Mouse (Mus musculus) hindbrain, embryonic 16.5 days (tissue): Measurements from ENCODE around the gene Ncapd3. TPM values are rescaled to one million over a fixed set of nuclear protein-coding genes. Genes with fewer than 3 reads are reported as not detected.

ENCODE experiments used
- polyA plus RNA-seq: library from polyadenylated mRNA; unstranded; fragments of >200 nt; fragmentation: Nextera tagmentation; extraction: Ambion mirVana; gene quantifications from 2 replicates; pipeline ENCODE4 v1.2.1, GENCODE M21; 2015

Gene Ncapd3
- polyA plus RNA-seq, 1 experiment from 2014 or later: 11.6 TPM

Other genes with a start within 250 kb of the Ncapd3 start
- 2.6 and 3.5 TPM in 2 replicates for gene Glb1l2, start 223.7 kb upstream of the Ncapd3 start, polyA plus RNA-seq
- gene Glb1l3, start 169.3 kb upstream of the Ncapd3 start, polyA plus RNA-seq: not detected in 2 replicates
- gene Gm1110, start 107.1 kb upstream of the Ncapd3 start, polyA plus RNA-seq: 0.30 and 0.48 TPM in 2 replicates
- gene Acad8, start 30.6 kb upstream of the Ncapd3 start, polyA plus RNA-seq: 38.8 and 40.2 TPM in 2 replicates
- 127 and 143 TPM in 2 replicates for gene Thyn1, start 30.5 kb upstream of the Ncapd3 start, polyA plus RNA-seq
- gene Vps26b, start 110 bp upstream of the Ncapd3 start, polyA plus RNA-seq: 79.7 and 85.7 TPM in 2 replicates
- gene Jam3, start 125.2 kb downstream of the Ncapd3 start, polyA plus RNA-seq: 43.0 and 49.9 TPM in 2 replicates